Mouse (Mus musculus) testis, adult 2 months (tissue): ENCODE data around the gene Bcap29.

Source experiments
- CTCF ChIP-seq: fragments of 200-500 bp; IDR thresholded peaks from 2 replicates; pipeline ENCODE4 v1.5.1; 2012; ENCODE audit warnings: low read depth, mild to moderate bottlenecking, inconsistent platforms, low read length, moderate library complexity; ENCODE audit not compliant: control insufficient read depth, insufficient read depth, insufficient replicate concordance
- POLR2A ChIP-seq: fragments of 200-500 bp; IDR thresholded peaks from 2 replicates; pipeline ENCODE4 v1.6.1; 2012; ENCODE audit warnings: low read depth, mild to moderate bottlenecking, inconsistent platforms, low read length, moderate library complexity; ENCODE audit not compliant: control insufficient read depth

DNA sequence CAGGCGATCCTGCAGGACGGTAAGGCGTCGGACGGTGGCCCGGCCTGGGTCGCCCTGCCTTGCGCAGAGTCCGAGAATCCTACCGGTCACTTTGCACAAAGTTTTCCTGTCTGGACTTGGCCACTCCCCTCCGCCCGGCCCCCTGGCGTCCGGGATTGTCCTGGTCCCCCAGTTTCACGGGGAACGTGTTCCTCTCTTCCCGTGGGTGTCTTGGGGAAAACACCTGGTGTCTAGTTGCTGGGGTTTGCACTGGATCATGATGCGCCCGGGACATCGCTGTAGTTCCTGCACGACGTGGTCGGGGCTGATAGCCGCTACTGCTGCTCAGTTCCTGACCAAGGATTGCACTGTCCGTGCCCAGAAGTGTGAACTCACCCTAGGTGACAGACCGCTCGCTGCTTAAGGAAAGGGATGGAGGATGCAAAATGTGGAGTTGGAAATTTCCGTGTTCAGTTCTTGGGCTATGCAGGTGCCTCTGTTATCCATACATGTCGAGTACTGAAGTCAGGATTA lies 20.6 kb upstream of the Bcap29 start:
- no peak; the same call in 1 of the 2 replicates for TF ChIP-seq POLR2A
- no peak; the same call in 1 of the 2 replicates for TF ChIP-seq CTCF
